Comparison of ENCODE assay signal across 21 mouse cellular contexts in genomic region chr1:169741147-169741546, GRCm38 (mm10). TPM values are rescaled to one million over a fixed set of nuclear protein-coding genes. Genes with fewer than 3 reads are reported as not detected.
"Had no signal": no experiment of that assay in that cellular context is flagged by ENCODE, and none has a peak within 500 bp of the region (broad histone marks: within the 10 kb centered on the region; RNA-seq: fewer than 3 reads in every experiment).

No protein-coding gene starts in this region.

- H3K4me2 ChIP-seq: lung, embryonic 15.5 days; midbrain, embryonic 11.5 days; midbrain, embryonic 13.5 days; neural tube, embryonic 13.5 days; neural tube, embryonic 15.5 days; stomach, embryonic 15.5 days had no signal

- H3K36me3 ChIP-seq: lung, embryonic 15.5 days; midbrain, embryonic 13.5 days; neural tube, embryonic 15.5 days; stomach, embryonic 15.5 days had no signal

- H3K27ac ChIP-seq: lung, embryonic 15.5 days; macrophage; midbrain, embryonic 13.5 days; neural tube, embryonic 13.5 days; neural tube, embryonic 15.5 days; stomach, embryonic 15.5 days; stomach, postnatal 0 days had no signal

- DNase-seq: liver, postnatal 0 days; lung, adult 2 months; lung, postnatal 14 days; lung, postnatal 36 days; right cerebral cortex, postnatal 14 days; thymus, adult 2 months; thymus, postnatal 25 days; thymus, postnatal 4 days had no signal

- H3K9ac ChIP-seq: liver, postnatal 0 days; lung, embryonic 15.5 days; midbrain, embryonic 13.5 days; neural tube, embryonic 13.5 days; neural tube, embryonic 15.5 days; stomach, embryonic 15.5 days had no signal

- ATAC-seq: liver, postnatal 0 days; lung, postnatal 0 days; midbrain, embryonic 13.5 days; midbrain, embryonic 16.5 days had no signal

- H3K4me3 ChIP-seq: lung, embryonic 15.5 days; megakaryocyte, embryonic 14.5 days; midbrain, embryonic 13.5 days; myocyte; neural tube, embryonic 13.5 days; neural tube, embryonic 15.5 days; stomach, embryonic 15.5 days had no signal

- H3K4me1 ChIP-seq: lung, embryonic 15.5 days; megakaryocyte, embryonic 14.5 days; midbrain, embryonic 13.5 days; stomach, embryonic 15.5 days had no signal

- H3K9me3 ChIP-seq: lung, embryonic 15.5 days; midbrain, embryonic 13.5 days; neural tube, embryonic 13.5 days; neural tube, embryonic 15.5 days; stomach, embryonic 15.5 days had no signal

- H3K27me3 ChIP-seq: lung, embryonic 15.5 days; megakaryocyte, embryonic 14.5 days; midbrain, embryonic 13.5 days; neural tube, embryonic 13.5 days; stomach, embryonic 15.5 days had no signal

RNA-seq across cellular contexts. Expression of gene Rgs4, which starts 6.3 kb away (rescaled TPM):
- total RNA-seq: megakaryocyte progenitor cell, adult 5-6 weeks had no signal
- polyA plus RNA-seq: macrophage had no signal
